Mouse (Mus musculus) adrenal gland, postnatal 14 days (tissue): ENCODE results near the gene Adgrf3. TPM values are rescaled to one million over a fixed set of nuclear protein-coding genes. Genes with fewer than 3 reads are reported as not detected.

ENCODE experiments used
- DNase-seq: peaks from one replicate; pipeline ENCODE4 v3.0.0; 2021; ENCODE audit warnings: mixed read lengths
- total RNA-seq: library from RNA; stranded (reverse); gene quantifications from 2 replicates; pipeline ENCODE4 v1.2.3, GENCODE M21; 2021

Gene Adgrf3
- total RNA-seq, 1 experiment from 2014 or later, result not detected

DNA sequence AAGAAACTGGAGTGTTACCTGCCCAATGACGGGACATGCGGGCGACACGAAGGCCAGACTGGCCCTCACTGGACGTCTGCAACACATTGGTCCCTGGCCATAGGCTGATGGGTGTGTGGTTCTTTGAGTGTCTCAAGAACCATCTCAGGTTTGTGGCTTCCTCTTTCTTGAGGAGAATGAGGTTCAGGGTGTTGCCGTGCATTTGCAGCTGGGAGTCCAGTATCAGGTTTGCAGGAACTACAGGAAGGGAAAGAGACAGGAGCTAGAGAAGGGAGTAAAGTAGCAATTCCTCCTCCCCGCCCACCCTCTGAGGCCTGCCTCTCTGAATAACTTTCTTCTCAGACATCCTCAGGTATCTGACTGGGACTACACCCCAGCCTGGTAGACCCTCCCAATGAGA lies 3.3 kb downstream of the Adgrf3 start:
- DNase-seq, result no peak

DNA sequence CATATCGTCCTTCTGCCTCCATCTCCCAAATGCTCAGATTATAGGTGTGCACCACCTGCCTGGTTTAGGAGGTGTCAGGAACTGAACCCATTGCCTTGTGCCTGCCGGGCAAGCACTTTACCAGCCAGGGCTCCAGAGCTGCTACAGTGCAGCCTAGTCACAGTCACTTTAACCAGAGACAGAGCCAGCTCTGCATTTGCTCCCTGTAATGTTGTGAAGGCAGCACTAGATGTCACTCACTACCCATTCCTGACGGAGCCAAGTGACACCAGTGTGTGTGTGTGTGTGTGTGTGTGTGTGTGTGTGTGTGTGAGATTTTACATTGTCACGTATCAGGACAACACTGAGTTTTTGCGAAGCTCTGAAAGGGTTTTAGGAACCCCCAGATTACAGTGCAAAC lies 4.0 kb downstream of the Adgrf3 start:
- DNase-seq, result peak; percentile 66

DNA sequence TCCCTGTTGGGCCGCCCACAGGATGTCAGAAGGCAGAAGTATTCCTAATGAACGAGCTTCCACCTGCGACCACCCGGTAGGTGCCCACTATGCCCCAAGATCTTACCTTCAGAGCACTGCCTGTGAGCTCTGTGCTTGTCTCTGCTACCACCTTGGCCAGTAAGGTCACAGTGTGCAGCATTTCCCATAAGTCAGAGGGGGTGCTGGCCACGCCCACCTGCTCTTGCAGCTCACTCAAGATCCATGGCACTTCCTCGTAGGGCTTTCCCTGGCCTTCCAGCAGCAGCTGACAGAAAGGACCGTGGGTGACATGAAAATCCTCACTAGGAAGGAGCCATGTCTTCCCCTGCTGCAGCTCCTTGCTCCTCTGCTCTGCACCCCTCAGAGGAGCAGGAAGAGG lies 7.3 kb downstream of the Adgrf3 start:
- DNase-seq, result no peak

DNA sequence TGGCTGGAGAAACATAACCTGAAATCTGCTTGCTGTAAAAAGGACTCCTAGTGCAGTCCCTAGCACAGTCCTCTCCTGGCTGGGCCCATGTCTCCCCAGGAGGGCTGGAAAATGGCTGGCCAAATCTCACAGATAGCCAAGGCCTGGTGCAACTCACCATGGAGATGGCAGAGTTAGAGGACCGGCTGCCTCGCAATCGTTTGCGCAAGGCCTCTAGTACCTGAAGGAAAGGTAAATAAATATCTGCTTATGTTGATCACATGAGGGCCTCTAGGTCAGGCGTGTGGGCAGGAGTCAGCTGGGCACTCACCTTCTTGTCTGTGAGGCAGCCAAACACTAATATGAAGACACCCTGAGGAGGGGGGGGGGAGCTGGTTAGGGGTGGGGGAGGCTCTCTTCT lies 10.2 kb downstream of the Adgrf3 start:
- DNase-seq, result no peak

DNA sequence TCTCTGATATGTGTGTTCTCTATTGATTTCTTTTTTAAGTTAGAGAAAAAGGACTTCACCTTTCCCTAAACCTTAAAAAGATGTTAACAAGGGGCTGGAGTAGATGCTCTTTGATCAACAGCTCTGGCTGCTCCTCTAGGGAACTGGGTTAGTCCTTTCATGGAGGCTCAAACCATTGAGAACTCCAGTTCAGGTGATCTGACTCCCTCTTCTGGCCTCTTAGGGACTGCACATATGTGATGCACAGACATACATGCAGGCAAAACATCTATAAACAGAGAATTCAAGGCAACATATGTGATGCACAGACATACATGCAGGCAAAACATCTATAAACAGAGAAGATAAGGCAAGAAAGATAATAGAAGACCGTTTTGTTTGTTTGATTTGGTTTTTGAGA lies 13.1 kb downstream of the Adgrf3 start:
- DNase-seq, result no peak

DNA sequence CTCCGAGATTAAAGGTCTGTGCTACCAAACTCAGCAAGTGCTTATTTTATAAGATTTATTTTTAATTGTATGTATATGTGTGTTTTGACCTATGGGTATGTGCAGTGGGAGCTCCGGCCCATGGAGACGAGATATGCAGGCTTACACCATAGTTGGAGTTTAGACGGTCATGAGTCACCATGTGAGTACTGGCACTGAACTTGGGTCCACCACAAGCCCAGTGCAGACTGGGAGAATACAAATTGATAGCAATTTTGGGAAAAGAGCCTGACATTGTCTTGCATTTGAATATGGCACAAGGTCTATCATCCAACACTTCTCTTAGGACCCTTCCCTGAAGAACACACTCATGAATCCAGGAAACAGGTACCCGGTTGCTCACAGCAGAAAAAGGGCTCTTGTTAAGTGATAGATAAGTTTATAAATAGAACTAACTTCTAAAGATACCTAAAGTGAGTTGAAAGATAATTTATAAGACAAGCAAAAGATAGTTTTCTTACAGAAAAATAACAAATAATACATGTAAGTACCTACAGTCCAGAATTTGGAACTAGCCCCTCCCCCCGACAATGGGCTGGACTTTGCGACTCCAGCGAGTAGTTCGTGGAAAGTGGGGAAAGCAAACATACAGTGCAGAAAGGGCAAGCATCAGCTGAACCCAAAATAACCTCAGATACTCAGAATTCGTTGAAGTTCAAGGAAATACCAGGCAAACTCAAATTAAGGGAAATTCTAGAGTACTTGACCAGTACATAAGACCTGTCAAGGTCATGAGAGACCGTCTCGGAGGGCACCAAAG lies 17.6 kb downstream of the Adgrf3 start:
- DNase-seq, result no peak

DNA sequence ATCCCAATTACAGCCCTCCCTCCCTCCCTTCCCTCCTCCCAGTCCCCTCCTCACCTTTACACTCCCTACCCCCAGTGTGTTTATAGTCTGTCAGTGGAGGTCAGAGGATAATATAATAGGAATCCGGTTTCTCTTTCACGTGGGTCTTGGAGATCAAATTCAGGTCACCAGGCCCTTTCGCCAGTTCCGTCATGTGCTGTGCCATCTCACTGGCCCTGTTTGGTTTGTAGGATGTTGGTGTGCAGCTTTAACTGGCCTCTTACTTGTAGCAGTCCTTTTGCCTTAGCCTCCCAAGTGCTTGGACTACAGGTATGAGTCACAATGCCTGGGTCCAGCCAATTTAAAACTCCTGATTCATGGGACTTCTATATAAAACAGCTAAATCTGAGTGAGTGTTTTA lies 29.7 kb downstream of the Adgrf3 start:
- DNase-seq, result no peak

DNA sequence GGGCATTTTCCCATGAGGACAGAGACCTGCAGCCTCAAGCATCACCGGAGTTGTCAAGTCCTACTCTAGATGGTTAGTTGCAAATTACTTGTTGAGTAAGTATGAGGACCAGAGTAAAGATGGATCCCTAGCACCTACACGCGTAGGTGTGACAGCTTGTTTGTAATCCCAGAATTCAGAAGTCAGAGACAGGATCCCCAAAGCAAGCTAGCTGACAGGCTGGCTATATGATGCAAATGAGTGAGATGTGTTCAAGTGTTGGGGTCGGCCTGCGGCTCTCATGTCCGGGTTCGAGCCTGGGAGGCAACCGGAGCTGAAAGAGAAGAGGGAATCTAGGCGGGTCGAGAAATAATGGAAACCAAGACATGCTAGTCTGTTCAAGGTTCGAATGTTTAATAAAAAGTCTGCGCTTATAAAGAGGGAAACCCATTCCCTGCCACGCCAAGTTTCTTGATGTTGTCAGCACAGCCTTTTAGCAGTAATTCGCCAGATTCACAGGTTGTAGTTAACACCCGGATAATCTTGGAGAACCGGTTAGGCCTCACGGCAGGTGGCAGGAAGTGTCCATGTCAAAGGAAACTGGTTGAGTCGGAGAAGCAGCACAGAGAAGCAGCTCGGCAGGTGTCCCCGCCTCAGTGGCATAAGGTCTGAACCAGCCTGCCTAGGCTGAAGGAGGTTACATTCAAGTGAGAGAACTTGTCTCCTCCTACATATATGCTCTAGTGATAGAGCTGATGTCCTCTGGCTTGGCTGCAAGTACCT lies 32.4 kb downstream of the Adgrf3 start:
- DNase-seq, result no peak

DNA sequence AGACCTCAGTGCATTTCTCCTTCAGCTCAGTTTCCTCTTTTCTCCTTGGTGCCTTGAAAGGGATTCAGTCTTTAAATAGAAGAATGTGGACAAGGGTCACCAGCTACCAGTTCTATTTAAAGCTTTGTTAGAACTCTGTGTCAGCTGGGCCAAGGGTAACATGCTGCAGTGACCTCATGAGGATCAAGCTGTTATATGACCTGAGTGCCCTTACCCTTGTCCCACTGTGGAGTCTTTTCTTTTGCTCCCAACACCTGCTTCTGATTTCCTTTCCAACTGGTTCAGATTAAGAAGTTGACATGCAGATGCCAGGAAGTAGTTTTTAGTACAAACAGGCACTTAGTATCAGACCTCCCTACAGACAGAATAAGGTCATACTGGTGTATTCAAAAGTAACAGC lies 33.4 kb downstream of the Adgrf3 start:
- DNase-seq, result peak; percentile 32

DNA sequence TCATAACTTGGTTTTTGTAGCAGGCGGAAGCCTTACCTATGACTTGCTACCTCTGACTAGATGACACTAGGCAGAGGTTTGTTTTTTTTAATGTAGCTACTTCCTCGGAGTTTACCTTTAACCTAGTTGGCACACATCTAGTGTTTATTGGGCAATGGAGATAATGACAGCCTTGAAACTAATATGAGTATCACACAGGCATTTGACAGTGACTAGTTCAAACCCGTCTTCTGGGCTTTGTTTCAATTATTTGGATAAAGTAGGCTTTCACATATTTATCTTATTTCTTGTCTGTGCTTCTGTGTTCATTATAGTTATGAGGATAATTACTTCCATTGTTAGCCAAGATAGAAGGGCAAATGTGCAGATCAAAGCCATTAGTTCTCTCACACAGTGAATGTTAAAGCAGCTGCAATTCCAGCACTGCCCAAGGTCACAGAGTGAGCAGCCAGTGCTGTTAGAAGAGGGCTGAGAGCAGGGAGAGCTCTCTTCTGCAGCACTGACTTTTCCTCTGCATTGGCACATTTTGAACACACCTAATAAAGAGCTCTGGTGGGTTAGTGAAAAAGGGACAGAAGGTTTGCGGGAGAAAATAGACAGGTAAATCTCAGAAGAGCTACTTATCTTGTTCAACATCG lies 35.1 kb downstream of the Adgrf3 start:
- peak; percentile 55 for DNase-seq

DNA sequence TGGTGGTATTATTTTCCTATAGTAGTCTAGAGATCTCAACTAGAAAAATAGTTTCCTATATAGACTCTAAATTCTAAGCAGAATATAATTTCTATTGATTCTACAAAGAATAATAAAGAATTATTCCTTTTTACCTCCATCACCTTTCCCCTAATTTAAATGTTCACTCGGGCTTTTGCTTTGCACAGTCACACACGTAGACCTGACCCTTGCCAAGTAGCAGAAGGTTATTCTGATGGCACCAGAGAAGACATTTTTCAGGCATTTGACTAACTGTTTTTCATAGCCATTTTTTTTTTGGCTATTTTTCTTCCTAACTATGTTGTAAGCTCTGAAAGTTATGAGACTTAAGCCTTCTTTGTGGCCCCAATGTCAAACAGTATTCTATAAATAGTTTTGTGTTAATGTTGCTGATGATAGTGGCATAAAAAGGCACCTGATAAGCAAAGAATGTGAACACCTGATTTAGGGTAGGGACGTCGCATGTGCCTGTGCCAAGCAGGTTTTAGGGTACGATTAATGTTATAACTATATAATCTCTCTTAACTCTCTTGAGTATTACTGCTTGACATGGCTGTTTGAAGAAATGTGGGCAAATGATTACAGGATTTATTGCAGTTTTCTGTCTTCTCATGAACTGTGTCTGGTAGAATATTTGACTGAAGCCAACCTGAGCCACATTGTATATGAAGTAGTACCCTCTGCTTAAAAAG lies 40.1 kb downstream of the Adgrf3 start:
- DNase-seq, result no peak

DNA sequence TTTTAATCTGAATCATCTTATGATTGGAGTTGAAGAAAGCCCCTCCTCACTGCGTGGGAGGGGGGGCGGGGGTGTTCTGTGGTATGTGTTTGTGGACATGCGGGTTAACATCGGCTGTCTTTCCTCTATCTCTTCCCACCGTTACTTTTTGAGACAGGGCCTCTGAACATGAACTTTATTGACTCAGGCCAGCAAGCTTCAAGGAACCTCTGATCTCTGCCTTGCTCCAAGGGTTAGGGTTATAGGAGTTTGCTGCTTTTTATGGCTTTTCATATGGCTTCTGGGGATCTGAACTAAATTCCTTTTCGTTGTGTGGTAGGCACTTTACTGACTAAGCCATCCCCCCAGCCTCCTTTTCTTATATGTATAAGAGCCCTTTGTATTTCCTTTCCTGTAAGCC lies 43.2 kb downstream of the Adgrf3 start:
- no peak for DNase-seq

DNA sequence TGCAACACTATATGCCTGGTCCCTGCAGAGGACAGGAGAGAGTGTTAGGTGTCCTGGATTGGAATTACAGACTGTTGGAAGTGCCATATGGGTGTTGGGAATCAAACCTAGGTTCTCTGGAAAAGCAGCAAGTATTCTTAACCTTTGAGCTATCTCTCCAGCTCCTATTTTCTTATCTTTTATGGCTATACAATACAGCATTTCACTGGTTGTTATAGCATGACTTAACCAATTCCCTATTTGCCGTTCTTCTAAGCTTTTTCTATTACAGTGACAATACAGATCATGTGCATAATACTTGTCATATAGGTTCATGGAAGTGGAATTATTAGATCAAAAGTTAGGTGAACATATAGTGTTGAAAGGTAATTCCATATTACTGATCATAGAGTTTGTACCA lies 43.7 kb downstream of the Adgrf3 start:
- no peak for DNase-seq

DNA sequence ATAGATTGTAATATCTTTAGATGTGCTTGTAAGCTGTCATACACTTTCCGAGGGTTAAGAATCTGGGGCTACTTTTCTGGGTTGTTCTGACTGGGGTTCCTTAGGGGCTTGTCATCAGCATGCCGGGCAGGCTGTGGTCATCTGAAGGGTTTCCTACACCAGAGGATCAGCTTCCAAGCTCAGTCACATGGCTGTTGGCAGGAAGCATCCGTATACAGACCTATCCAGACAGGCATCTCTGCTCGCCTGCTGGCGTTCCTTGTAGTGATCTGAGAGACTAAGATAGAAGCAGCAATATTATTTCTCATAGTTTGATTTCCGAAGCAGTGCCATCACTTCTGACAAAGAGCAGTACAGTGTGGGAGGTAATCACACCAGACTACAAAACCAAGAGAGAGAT lies 45.9 kb downstream of the Adgrf3 start:
- DNase-seq, result peak; percentile 15

DNA sequence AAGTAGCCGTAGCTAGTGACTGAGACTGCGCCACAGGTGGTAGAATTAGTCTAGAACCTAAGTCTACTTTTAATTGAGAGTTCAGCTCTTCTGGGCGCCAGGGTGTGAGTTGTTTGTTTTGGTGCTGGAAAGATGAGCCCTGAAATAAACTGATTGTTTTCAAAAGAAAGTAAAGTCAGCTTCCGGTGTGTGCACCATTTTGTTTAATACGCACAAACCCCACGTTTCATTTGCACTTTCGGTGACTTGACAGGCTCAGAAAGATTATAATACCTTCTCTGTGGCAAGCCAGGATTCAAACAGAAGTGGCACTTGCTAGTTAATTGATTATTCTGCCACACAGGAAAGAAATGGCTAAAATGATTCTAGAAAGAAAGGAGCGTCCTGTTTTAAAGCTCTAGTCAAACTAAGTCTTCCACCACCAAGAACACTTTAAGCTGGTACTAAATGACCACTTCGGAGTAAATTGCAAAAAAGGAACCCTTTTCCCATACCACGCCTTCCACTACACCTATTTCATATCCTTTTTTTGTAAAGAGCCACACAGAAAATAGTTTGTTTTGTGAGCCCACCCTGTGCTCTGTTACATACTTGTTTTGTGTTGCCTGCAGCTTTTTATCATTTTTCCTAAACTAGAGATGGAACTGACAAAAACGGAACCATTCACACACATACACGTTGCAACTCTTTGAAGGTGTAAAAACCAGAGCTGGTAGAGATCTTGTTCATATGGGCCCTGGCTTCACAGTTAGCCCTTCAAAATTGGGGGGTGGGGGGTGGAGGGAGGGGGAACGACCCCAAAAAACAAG lies 49.5 kb downstream of the Adgrf3 start:
- peak; percentile 5 for DNase-seq

DNA sequence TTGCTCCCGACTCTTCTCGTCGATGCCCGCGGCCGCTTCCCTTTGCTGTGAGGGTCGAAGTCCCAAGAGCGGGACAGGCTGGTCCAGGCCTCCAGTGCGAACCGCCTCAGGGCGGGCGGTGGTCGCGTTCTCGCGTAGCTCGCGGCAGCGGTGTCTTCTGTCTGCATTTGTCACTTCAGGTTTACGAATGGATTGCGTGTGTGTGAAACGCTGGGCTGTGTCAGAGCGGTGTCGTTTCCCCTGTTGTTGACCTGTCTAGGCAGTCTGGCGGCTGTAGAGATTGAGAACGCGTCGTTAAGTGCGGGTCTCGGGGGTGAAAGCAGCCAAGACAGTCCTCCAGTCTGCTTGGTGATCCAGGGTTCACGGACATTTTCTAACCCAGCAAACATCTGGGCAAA lies 50.1 kb downstream of the Adgrf3 start:
- no peak for DNase-seq

DNA sequence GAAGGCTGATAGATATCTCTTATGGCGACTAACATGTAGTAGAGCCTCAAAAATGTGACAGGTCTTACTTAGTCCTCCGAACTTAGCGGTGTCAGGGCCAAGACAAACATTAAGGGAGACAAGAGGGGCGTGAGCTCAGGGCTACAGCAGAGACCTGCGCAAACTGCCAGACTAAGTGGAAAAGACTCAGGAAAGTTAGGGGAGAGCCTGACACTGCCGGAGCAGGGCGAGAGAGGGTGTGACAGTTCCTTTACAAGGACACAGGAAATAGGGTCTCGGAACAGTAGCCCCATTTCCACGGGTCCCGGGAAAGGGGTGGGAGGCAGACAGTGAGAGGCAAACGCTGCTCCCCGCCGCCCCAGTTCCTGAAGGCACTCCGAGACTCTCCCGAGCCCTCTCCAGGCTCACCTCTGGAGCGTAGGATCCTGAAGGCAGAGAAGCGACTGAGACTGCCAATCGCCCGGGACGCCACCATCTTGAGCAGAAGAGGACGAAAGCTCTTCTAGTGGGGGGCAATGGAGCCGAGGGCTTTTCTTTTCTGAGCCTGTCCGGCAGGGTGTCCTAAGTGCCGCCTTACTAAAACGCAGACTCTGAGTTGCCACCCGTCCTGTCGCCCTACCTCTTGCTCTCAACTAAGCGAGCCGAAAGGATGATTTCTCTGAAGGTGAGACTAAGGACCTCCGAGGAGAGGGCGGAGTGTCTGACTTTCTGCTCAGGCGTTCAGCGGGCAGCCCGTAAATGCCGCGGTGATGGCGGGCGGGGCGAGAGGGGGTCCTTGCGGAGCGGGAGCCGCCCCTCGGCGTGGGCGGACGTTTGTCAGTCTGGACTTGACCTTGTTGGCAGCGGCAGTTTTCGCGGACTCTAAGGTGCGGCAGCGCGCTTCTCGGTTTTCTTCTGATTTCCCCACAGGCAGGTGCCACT lies 50.8 kb downstream of the Adgrf3 start, which contains the start of the genes Hadha and Hadhb:
TSS of gene Hadha (minus strand) at position 689 of the 921 bp plus-strand sequence.
TSS of gene Hadhb (plus strand) at position 775 of the 921 bp plus-strand sequence.
- peak; percentile 97 for DNase-seq

DNA sequence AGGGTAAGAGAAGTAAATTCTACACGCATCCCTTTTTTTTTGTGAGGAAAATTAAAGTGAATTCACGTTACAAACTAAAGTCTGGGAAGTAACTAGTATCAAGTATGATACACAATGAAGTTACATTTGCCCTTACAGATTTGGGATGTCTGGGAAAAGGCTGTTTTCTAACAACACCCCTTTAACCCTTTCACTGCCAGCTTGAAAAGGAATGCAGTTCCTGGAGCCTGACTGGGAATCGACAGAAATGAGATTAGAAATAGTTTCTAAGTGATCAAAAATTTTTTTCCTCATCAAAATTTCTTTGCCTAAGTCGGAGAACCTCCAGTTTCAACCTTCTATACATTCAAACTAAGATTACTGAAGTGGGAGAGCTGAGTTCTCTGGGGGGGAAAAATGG lies 51.5 kb downstream of the Adgrf3 start:
- DNase-seq, result peak; percentile 16

DNA sequence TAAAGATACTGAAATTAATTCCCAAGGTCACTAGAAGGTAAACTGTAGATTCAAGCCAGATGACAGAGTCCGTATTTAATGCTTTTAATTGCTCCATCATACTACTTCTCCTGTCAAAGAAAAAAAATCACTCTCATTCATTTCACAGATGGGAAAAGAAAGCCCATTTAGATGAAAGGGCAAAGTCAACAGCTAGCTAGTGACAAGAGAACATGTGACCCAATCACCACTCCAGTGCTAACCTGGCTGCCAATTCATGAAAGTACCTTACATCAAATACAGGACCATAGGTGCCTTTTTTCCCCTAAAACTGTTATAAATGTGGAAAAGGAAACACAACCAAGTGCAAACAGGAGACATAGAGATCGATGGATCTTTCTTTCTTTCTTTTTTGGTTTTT lies 52.3 kb downstream of the Adgrf3 start:
- no peak for DNase-seq

DNA sequence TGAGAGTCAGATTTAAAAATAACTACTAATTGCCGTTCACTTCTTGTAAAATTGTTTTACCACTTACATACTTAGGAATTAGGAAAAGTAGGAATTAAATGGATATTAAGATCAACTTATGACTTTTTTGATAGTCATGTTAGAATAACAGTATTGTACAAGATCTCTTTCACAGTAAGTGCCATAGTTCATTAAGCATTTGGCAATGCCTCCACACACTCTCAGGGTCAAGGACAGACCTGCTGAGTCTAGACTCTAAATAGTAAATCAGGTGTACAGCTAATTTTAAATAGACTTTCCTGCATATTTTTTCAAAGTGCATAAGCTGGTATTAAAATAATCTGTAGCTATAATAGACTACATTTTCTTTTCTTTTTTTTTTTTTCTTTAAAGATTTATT lies 53.1 kb downstream of the Adgrf3 start:
- DNase-seq, result peak; percentile 22
